Mouse (Mus musculus) stomach, postnatal 0 days (tissue): Measurements from ENCODE around the gene Galnt6. TPM values are rescaled to one million over a fixed set of nuclear protein-coding genes. Genes with fewer than 3 reads are reported as not detected.
A peak's percentile ranks its signal among the peaks of the same experiment; 100 is the strongest.

ENCODE experiments used
- ATAC-seq: fragments of 200-750 bp; cut with Nextera tagmentation; 2 replicates; pipeline ENCODE4 v1.8.0; 2017; ENCODE audit not compliant: low FRiP score, low TSS enrichment
- DNase-seq: peaks from one replicate; pipeline ENCODE4 v3.0.0-alpha.2; 2016; ENCODE audit warnings: low spot score
- H3K27ac ChIP-seq: fragments of 300-500 bp; sonication (generic); replicated peaks from 2 replicates; pipeline ENCODE4 v1.5.1; 2014; ENCODE audit warnings: mild to moderate bottlenecking, control low read depth
- H3K27me3 ChIP-seq: fragments of 300-500 bp; sonication (generic); 2 replicates; pipeline ENCODE4 v1.6.1; 2014; ENCODE audit warnings: low read length; ENCODE audit not compliant: control insufficient read depth, insufficient read depth
- H3K36me3 ChIP-seq: fragments of 300-500 bp; sonication (generic); 2 replicates; pipeline ENCODE4 v1.6.1; 2014; ENCODE audit warnings: low read length, mixed read lengths; ENCODE audit not compliant: control insufficient read depth, insufficient read depth
- H3K4me1 ChIP-seq: fragments of 300-500 bp; sonication (generic); replicated peaks from 2 replicates; pipeline ENCODE4 v1.6.1; 2014; ENCODE audit warnings: antibody characterized with exemption; ENCODE audit not compliant: control insufficient read depth, insufficient read depth
- H3K4me2 ChIP-seq: fragments of 300-500 bp; sonication (generic); replicated peaks from 2 replicates; pipeline ENCODE4 v1.6.1; 2014; ENCODE audit warnings: low read depth, mild to moderate bottlenecking, control low read depth, moderate library complexity
- H3K4me3 ChIP-seq: fragments of 300-500 bp; sonication (generic); 2 replicates; pipeline ENCODE4 v1.5.1; 2014; ENCODE audit warnings: low read depth, low read length, control low read depth
- H3K9ac ChIP-seq: fragments of 300-500 bp; sonication (generic); 2 replicates; pipeline ENCODE4 v1.6.1; 2014; ENCODE audit warnings: mild to moderate bottlenecking, low read length, control low read depth, mixed read lengths
- H3K9me3 ChIP-seq: fragments of 300-500 bp; sonication (generic); 2 replicates; pipeline ENCODE4 v1.6.1; 2016; ENCODE audit warnings: low read length; ENCODE audit not compliant: control insufficient read depth
- CTCF ChIP-seq: IDR thresholded peaks from 2 replicates; pipeline ENCODE4 v1.5.1; 2016; ENCODE audit warnings: antibody characterized with exemption, low read depth, mild to moderate bottlenecking, moderate library complexity
- EP300 ChIP-seq: optimal IDR thresholded peaks from 2 replicates; pipeline ENCODE3; 2016; ENCODE audit warnings: antibody characterized with exemption
- WGBS: fragments of 180-500 bp; shearing (Covaris S2); extraction: QIAGEN DNeasy Blood & Tissue Kit; methylation state at CpG from one replicate; pipeline ENCODE4 v1.1.7; 2014; 5-methylcytosine and 5-hydroxymethylcytosine counted together
- polyA plus RNA-seq: library from polyadenylated mRNA; unstranded; fragments of >200 nt; fragmentation: Nextera tagmentation; extraction: Ambion mirVana; gene quantifications from 2 replicates; pipeline ENCODE4 v1.2.1, GENCODE M21; 2015

The Galnt6 gene
- polyA plus RNA-seq, 1 experiment from 2014 or later: 11.0 TPM

DNA sequence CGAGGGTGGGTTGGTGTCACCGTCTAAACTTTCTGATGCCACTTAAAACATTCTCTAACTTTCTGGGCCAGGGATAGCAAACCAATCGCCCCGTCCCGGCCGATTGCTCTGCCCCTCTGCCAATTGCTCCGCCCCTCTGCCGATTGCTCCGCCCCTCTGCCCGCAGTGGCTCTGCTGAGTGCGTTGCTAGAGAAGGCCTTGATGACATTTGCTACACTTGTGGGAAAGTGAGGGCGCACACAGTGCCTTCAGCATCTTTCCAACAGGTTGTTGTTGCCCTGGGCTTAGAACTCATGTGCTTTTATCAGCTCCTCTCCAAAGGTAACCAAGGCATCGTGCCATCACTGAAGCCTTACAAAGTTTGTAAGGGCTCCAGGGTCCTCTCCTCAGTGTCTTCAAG is 43.9 kb downstream of the Galnt6 start:
- H3K4me3 ChIP-seq: no peak overlapping the region
- ATAC-seq: no peak
- 22% methylated on average over 13 of the region's 13 CpGs for WGBS
- no peaks in the 10 kb centered on the region for H3K27me3 ChIP-seq
- peak; percentile 56 for DNase-seq
- no peaks in the 10 kb centered on the region for H3K36me3 ChIP-seq
- no peak for TF ChIP-seq EP300
- no peak for TF ChIP-seq CTCF
- H3K27ac ChIP-seq: no peak overlapping the region
- no peak overlapping the region for H3K9ac ChIP-seq
- H3K4me1 ChIP-seq: no peaks in the 10 kb centered on the region; the same call in 1 of the 2 replicates
- H3K4me2 ChIP-seq: no peak overlapping the region
- no peaks in the 10 kb centered on the region; the same call in 1 of the 2 replicates for H3K9me3 ChIP-seq

DNA sequence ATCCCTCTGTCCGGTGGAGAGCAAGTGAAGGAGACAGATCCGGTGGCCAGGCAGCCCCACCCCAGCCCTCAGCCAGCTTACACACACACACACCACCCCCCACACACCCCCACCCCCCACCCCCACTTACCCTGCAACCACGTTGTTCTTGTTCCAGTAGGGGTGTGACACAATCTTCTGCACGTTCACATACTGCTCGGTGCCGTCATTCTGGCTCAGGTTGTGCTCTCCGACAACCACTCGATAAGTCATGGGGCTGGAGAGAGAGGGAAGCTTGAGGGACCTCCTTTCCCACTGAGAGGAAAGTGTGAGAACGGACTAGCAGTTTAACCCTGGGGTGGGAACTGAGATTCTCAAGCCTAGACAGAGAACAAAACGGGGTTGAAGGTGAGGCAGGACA is 44.7 kb downstream of the Galnt6 start:
- no peak overlapping the region for H3K4me3 ChIP-seq
- no peaks in the 10 kb centered on the region for H3K36me3 ChIP-seq
- no peak overlapping the region for H3K9ac ChIP-seq
- no peaks in the 10 kb centered on the region for H3K27me3 ChIP-seq
- H3K9me3 ChIP-seq: no peaks in the 10 kb centered on the region
- H3K4me2 ChIP-seq: no peak overlapping the region
- H3K27ac ChIP-seq: no peak overlapping the region
- DNase-seq (no peak), ATAC-seq (peak; percentile 27; the same call in 1 of the 2 replicates)
- TF ChIP-seq CTCF (no peak), EP300 (no peak)
- 49% methylated on average over 10 of the region's 10 CpGs for WGBS
- no peaks in the 10 kb centered on the region; the same call in 1 of the 2 replicates for H3K4me1 ChIP-seq

DNA sequence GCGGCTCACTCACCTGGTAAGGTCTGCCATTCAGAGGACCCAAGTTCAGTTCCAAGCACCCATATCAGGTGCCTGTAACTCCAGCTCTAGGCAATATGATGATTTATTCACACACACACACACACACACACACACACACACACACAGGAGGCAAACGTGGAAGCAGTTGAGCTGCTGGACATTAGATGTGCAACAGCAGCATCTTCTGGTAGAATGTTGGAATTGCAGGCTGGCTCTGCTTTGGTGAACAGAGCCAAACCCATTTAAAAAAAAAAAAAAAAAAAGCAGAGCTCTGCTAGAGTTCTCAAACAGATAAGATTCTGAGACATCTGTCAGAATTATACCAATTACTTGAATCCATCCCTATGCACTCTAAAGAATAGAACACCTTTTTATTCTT is 46.1 kb downstream of the Galnt6 start:
- no peak overlapping the region for H3K9ac ChIP-seq
- no peak overlapping the region for H3K4me3 ChIP-seq
- H3K36me3 ChIP-seq: no peaks in the 10 kb centered on the region
- TF ChIP-seq EP300 (no peak), CTCF (peak; percentile 95)
- H3K27me3 ChIP-seq: no peaks in the 10 kb centered on the region
- H3K4me1 ChIP-seq: no peaks in the 10 kb centered on the region; the same call in 1 of the 2 replicates
- no peak overlapping the region for H3K27ac ChIP-seq
- DNase-seq (peak; percentile 89), ATAC-seq (peak; percentile 9; the same call in 1 of the 2 replicates)
- no peak overlapping the region for H3K4me2 ChIP-seq
- WGBS: 46% methylated on average over 2 of the region's 2 CpGs
- no peaks in the 10 kb centered on the region for H3K9me3 ChIP-seq

- Histone ChIP-seq H3K4me3 (no peak overlapping the region), H3K9me3 (no peaks in the 10 kb centered on the region), H3K27me3 (no peaks in the 10 kb centered on the region), H3K4me2 (no peak overlapping the region), H3K9ac (no peak overlapping the region), H3K4me1 (no peaks in the 10 kb centered on the region), H3K27ac (no peak overlapping the region), H3K36me3 (no peaks in the 10 kb centered on the region)
- no peak for TF ChIP-seq EP300
- TF ChIP-seq CTCF: no peak
- DNase-seq: no peak
- WGBS: 47% methylated on average over 7 of the region's 7 CpGs
- no peak for ATAC-seq
These were observed 47.4 kb downstream of the Galnt6 start for GRCm38 (mm10) chr15:100681770-100682169.

- ATAC-seq (no peak), DNase-seq (no peak)
- Histone ChIP-seq H3K9me3 (no peaks in the 10 kb centered on the region), H3K4me2 (no peak overlapping the region), H3K27ac (no peak overlapping the region), H3K4me1 (no peaks in the 10 kb centered on the region), H3K4me3 (no peak overlapping the region), H3K36me3 (no peaks in the 10 kb centered on the region), H3K27me3 (no peaks in the 10 kb centered on the region), H3K9ac (no peak overlapping the region)
- WGBS: 43% methylated on average over 3 of the region's 3 CpGs
- TF ChIP-seq EP300 (no peak), CTCF (no peak)
These were observed 48.8 kb downstream of the Galnt6 start for GRCm38 (mm10) chr15:100680381-100680780.

- WGBS: 55% methylated on average over 14 of the region's 14 CpGs
- peak; percentile 55 for DNase-seq
- no peaks in the 10 kb centered on the region for H3K4me1 ChIP-seq
- no peaks in the 10 kb centered on the region for H3K27me3 ChIP-seq
- H3K9me3 ChIP-seq: no peaks in the 10 kb centered on the region
- 0 out of 2 replicates have a peak overlapping the region, but pooled peaks have one; percentile 2 for H3K27ac ChIP-seq
- H3K4me2 ChIP-seq: no peak overlapping the region
- no peak for TF ChIP-seq CTCF
- no peak overlapping the region for H3K4me3 ChIP-seq
- no peak for ATAC-seq
- H3K9ac ChIP-seq: no peak overlapping the region
- no peaks in the 10 kb centered on the region for H3K36me3 ChIP-seq
These were observed 50.2 kb downstream of the Galnt6 start for GRCm38 (mm10) chr15:100679005-100679404.
